Mouse (Mus musculus) cerebellum, adult 2 months (tissue): Measurements from ENCODE around the gene Pomgnt2.

Experiments
- CTCF ChIP-seq: fragments of 200-500 bp; IDR thresholded peaks from 2 replicates; pipeline ENCODE4 v1.5.1; 2011; ENCODE audit warnings: low read depth, mild to moderate bottlenecking, control low read depth, low read length, moderate library complexity, borderline replicate concordance; ENCODE audit not compliant: insufficient read depth
- POLR2A ChIP-seq: fragments of 200-500 bp; IDR thresholded peaks from 2 replicates; pipeline ENCODE4 v1.6.1; 2011; ENCODE audit warnings: low read length, control low read depth, borderline replicate concordance; ENCODE audit not compliant: insufficient read depth

GRCm38 (mm10) chr9:121968258-121968657, 28.7 kb downstream of the Pomgnt2 start:
- TF ChIP-seq POLR2A = no peak
- no peak for TF ChIP-seq CTCF
